10 mouse cellular contexts compared by ENCODE assay signal in the genomic region with DNA sequence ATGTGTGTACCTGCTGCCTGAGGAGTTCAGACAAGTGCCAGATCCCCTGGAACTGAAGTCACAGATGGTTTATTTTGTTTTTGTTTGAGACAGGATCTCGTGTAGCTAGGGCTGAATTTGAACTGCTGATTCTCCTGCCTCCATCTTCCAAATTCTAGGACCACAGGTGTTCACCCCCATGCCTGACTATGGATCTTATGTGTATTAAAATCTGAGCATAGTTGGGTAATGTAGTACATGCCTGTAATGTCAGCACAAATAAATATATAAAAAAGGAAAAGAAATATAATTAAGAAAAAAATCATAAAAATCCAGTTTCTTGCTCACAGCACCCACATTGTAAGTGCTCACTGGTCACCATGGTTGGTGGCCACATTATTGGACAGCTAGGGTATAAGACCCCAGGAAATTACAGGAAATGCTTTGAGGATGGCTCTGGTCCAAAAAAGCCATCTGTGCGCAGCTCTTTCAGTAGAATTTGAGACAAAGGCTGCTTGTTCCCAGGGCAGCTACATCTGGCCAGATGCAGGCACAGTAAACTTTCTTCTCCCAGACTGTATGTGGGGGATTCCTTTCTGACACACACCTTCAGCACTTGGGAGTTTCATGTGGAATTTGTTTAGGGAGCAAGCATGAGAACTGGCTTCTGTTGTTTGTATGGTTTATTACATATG. TPM values are rescaled to one million over a fixed set of nuclear protein-coding genes. Genes with fewer than 3 reads are reported as not detected.
DNase-seq lines count a peak whose midpoint lies in the region; ATAC-seq and TF ChIP-seq lines count a peak whose summit lies in the region.
"Had no signal": no experiment of that assay in that cellular context is flagged by ENCODE, and none has a peak within 500 bp of the region (broad histone marks: within the 10 kb centered on the region; RNA-seq: fewer than 3 reads in every experiment).

No protein-coding gene starts in this region.

- H3K4me1 ChIP-seq in embryonic facial prominence, embryonic 15.5 days: peaks cover 15% of the 10 kb centered on the region; the same call in 1 of the 2 replicates
- peaks cover 22% of the 10 kb centered on the region; the same call in 1 of the 2 replicates for H3K4me1 ChIP-seq in limb, embryonic 10.5 days

- ATAC-seq in embryonic facial prominence, embryonic 15.5 days (ENCODE audit: insufficient number of reproducible peaks, low FRiP score, low TSS enrichment, low read depth): no peak

- no peaks in the 10 kb centered on the region for H3K36me3 ChIP-seq in embryonic facial prominence, embryonic 15.5 days
- no peaks in the 10 kb centered on the region for H3K36me3 ChIP-seq in limb, embryonic 10.5 days

- H3K27ac ChIP-seq in embryonic facial prominence, embryonic 15.5 days (replicated peaks): peak overlapping the region; percentile 66
- peak overlapping the region; percentile 74 for H3K27ac ChIP-seq in limb, embryonic 10.5 days
- H3K27ac ChIP-seq: layer of hippocampus, adult 2 months had no signal

- H3K9ac ChIP-seq in embryonic facial prominence, embryonic 15.5 days: no peak overlapping the region

- H3K27me3 ChIP-seq in embryonic facial prominence, embryonic 15.5 days: no peaks in the 10 kb centered on the region
- H3K27me3 ChIP-seq in limb, embryonic 10.5 days (ENCODE audit: low read depth, poor library complexity, severe bottlenecking): no peaks in the 10 kb centered on the region

- no peak for TF ChIP-seq CTCF in brain, embryonic 14.5 days (IDR thresholded peaks at IDR 0.05; ENCODE audit: borderline replicate concordance, extremely low read depth, insufficient read depth, insufficient read length)

- 17% methylated on average over 2 of the region's 2 CpGs for WGBS in embryonic facial prominence, embryonic 15.5 days
- 65% methylated on average over 2 of the region's 2 CpGs for WGBS in limb, embryonic 10.5 days

- DNase-seq in kidney, postnatal 10 days: peak; percentile 61
- DNase-seq in kidney, adult 11 months: no peak
- DNase-seq in brain, embryonic 14.5 days (ENCODE audit: low read depth): peak; percentile 71
- DNase-seq in limb, embryonic 10.5 days (ENCODE audit: low spot score): peak; percentile 37
- no peak for DNase-seq in ovary, postnatal 36 days (ENCODE audit: low spot score)
- no peak for DNase-seq in thymus, postnatal 4 days
- DNase-seq: thymus, adult 2 months had no signal

- no peak overlapping the region for H3K4me2 ChIP-seq in embryonic facial prominence, embryonic 15.5 days (replicated peaks)

- H3K9me3 ChIP-seq in embryonic facial prominence, embryonic 15.5 days (replicated peaks): no peaks in the 10 kb centered on the region
- no peaks in the 10 kb centered on the region for H3K9me3 ChIP-seq in limb, embryonic 10.5 days (replicated peaks)

- TF ChIP-seq POLR2A in brain, embryonic 14.5 days (IDR thresholded peaks at IDR 0.05; ENCODE audit: borderline replicate concordance, extremely low read depth, insufficient read depth, insufficient read length, poor library complexity, severe bottlenecking): no peak

- H3K4me3 ChIP-seq in embryonic facial prominence, embryonic 15.5 days (replicated peaks): no peak overlapping the region
- no peak overlapping the region for H3K4me3 ChIP-seq in limb, embryonic 10.5 days
- H3K4me3 ChIP-seq: layer of hippocampus, adult 2 months had no signal

RNA-seq across cellular contexts. Expression of gene Gm9964, which starts 16.8 kb away (rescaled TPM):
- not detected in 2 replicates for polyA plus RNA-seq in brain, embryonic 14.5 days (2012; rRNA removed)
- not detected in 2 replicates for polyA plus RNA-seq in embryonic facial prominence, embryonic 15.5 days (2015; fragmentation: Nextera tagmentation; extraction: Ambion mirVana)
- polyA plus RNA-seq in limb, embryonic 10.5 days (2016; fragmentation: Nextera tagmentation; extraction: Ambion mirVana): not detected in 2 replicates
- polyA plus RNA-seq: frontal cortex, adult 2 months; thymus, adult 2 months had no signal

RNA-seq across cellular contexts. Expression of gene Wsb1, which starts 25.4 kb away (rescaled TPM):
- polyA plus RNA-seq in brain, embryonic 14.5 days (2012; rRNA removed): 730 and 1,148 TPM in 2 replicates
- 208 and 233 TPM in 2 replicates for polyA plus RNA-seq in embryonic facial prominence, embryonic 15.5 days (2015; fragmentation: Nextera tagmentation; extraction: Ambion mirVana)
- 196 and 306 TPM in 2 replicates for polyA plus RNA-seq in limb, embryonic 10.5 days (2016; fragmentation: Nextera tagmentation; extraction: Ambion mirVana)

RNA-seq across cellular contexts. Expression of gene Nf1, which starts 59.6 kb away (rescaled TPM):
- 27.8 and 41.7 TPM in 2 replicates for polyA plus RNA-seq in brain, embryonic 14.5 days (2012; rRNA removed)
- 6.1 and 6.4 TPM in 2 replicates for polyA plus RNA-seq in embryonic facial prominence, embryonic 15.5 days (2015; fragmentation: Nextera tagmentation; extraction: Ambion mirVana)
- polyA plus RNA-seq in limb, embryonic 10.5 days (2016; fragmentation: Nextera tagmentation; extraction: Ambion mirVana): 6.5 and 7.6 TPM in 2 replicates

Comparison
In these comparisons a context has a peak if more than half of its experiments do, and no peak if none do; other contexts are left out.
1. DNase-seq: peak in kidney, postnatal 10 days (single experiment), brain, embryonic 14.5 days (single experiment) and limb, embryonic 10.5 days (single experiment); none in kidney, adult 11 months (single experiment), ovary, postnatal 36 days (single experiment) and thymus, postnatal 4 days (single experiment).